Mouse (Mus musculus): ENCODE data around the gene Ltn1.

DNA sequence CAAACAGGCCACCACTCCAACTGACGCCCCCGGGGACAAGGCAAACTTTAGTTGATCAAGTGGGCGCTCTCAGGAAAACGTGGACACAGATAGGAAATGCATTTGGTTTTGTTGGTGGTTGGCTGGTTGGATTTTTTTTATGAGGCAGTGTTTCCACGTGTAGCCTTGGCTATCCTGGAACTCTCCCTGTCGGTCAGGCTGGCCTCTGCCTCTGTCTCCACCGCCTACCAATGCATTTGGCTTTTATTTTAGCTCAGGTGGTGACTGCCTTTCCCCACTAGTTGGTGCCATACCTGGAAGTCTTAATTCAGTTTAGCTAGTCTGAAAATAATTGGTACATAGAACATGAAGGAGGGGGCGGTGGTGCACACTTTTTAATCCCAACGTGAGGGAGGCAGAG, 8.7 kb upstream of the Ltn1 start:
- TF ChIP-seq POLR2A (IDR thresholded peaks at IDR 0.05; ENCODE audit: low read depth, low read length): no peak
- TF ChIP-seq CTCF (conservative IDR thresholded peaks at IDR 0.05; ENCODE audit: insufficient read depth, insufficient read length, low read depth, low read length): peak; percentile 43
